Mouse (Mus musculus) lung, embryonic 15.5 days (tissue): ENCODE measurements at regions not wholly inside any gene's neighbourhood (a gene's known extent, or its start where the extent isn't known, plus 50 kb on each side); places are given as distances from the start of the nearest gene placed in this dataset.

Experiments used
- ATAC-seq: fragments of 200-750 bp; cut with Nextera tagmentation; 2 replicates; pipeline ENCODE4 v1.8.0; 2017; ENCODE audit warnings: moderate number of reproducible peaks, borderline replicate concordance; ENCODE audit not compliant: low FRiP score, low TSS enrichment; ENCODE audit errors: extremely low read depth
- H3K27ac ChIP-seq: fragments of 300-500 bp; sonication (generic); 2 replicates; pipeline ENCODE4 v1.5.1; 2015; ENCODE audit warnings: moderate library complexity, mild to moderate bottlenecking, inconsistent platforms
- H3K27me3 ChIP-seq: fragments of 300-500 bp; sonication (generic); 2 replicates; pipeline ENCODE4 v1.6.1; 2015; ENCODE audit warnings: inconsistent platforms
- H3K36me3 ChIP-seq: fragments of 300-500 bp; sonication (generic); 2 replicates; pipeline ENCODE4 v1.6.1; 2015; ENCODE audit warnings: inconsistent platforms
- H3K4me1 ChIP-seq: fragments of 300-500 bp; sonication (generic); 2 replicates; pipeline ENCODE4 v1.6.1; 2015; ENCODE audit warnings: inconsistent platforms
- H3K4me2 ChIP-seq: fragments of 300-500 bp; sonication (generic); 2 replicates; pipeline ENCODE4 v1.6.1; 2015; ENCODE audit warnings: inconsistent platforms, mild to moderate bottlenecking, moderate library complexity
- H3K4me3 ChIP-seq: fragments of 300-500 bp; sonication (generic); 2 replicates; pipeline ENCODE4 v1.5.1; 2015; ENCODE audit warnings: mild to moderate bottlenecking, inconsistent platforms
- H3K9ac ChIP-seq: fragments of 300-500 bp; sonication (generic); 2 replicates; pipeline ENCODE4 v1.6.1; 2015; ENCODE audit warnings: inconsistent platforms
- H3K9me3 ChIP-seq: fragments of 300-500 bp; sonication (generic); 2 replicates; pipeline ENCODE4 v1.6.1; 2016; ENCODE audit warnings: inconsistent platforms
- WGBS: fragments of 180-500 bp; shearing (Covaris S2); methylation state at CpG from one replicate; pipeline ENCODE4 v1.1.7; 2015; 5-methylcytosine and 5-hydroxymethylcytosine counted together

GRCm38 (mm10) chr10:19216240-19216639 lies 140.1 kb upstream of the Olig3 start:
- WGBS, result 79% methylated on average over 5 of the region's 5 CpGs
- no peak for ATAC-seq
- Histone ChIP-seq H3K4me1 (no peaks in the 10 kb centered on the region), H3K27me3 (no peaks in the 10 kb centered on the region), H3K27ac (no peak overlapping the region), H3K4me3 (no peak overlapping the region), H3K9me3 (no peaks in the 10 kb centered on the region), H3K36me3 (no peaks in the 10 kb centered on the region), H3K4me2 (no peak overlapping the region), H3K9ac (no peak overlapping the region)

- Histone ChIP-seq H3K9me3 (no peaks in the 10 kb centered on the region), H3K4me3 (no peak overlapping the region), H3K9ac (no peak overlapping the region), H3K36me3 (no peaks in the 10 kb centered on the region), H3K4me2 (no peak overlapping the region), H3K27ac (no peak overlapping the region), H3K4me1 (no peaks in the 10 kb centered on the region), H3K27me3 (no peaks in the 10 kb centered on the region)
- ATAC-seq, result no peak
- 82% methylated on average over 2 of the region's 2 CpGs for WGBS
These were observed 146.6 kb upstream of the Olig3 start for GRCm38 (mm10) chr10:19209751-19210150.

- Histone ChIP-seq H3K36me3 (no peaks in the 10 kb centered on the region), H3K9me3 (no peaks in the 10 kb centered on the region), H3K9ac (no peak overlapping the region), H3K4me2 (no peak overlapping the region), H3K27ac (no peak overlapping the region), H3K27me3 (no peaks in the 10 kb centered on the region), H3K4me1 (no peaks in the 10 kb centered on the region), H3K4me3 (no peak overlapping the region)
- no peak for ATAC-seq
- 25% methylated on average over 12 of the region's 12 CpGs for WGBS
These were observed 148.1 kb upstream of the Olig3 start for GRCm38 (mm10) chr10:19208101-19208722.

- Histone ChIP-seq H3K36me3 (no peaks in the 10 kb centered on the region), H3K4me1 (no peaks in the 10 kb centered on the region), H3K4me3 (no peak overlapping the region), H3K27ac (no peak overlapping the region), H3K27me3 (no peaks in the 10 kb centered on the region), H3K9me3 (no peaks in the 10 kb centered on the region), H3K9ac (no peak overlapping the region), H3K4me2 (no peak overlapping the region)
- WGBS, result 75% methylated on average over 2 of the region's 2 CpGs
- no peak for ATAC-seq
These were observed 148.8 kb upstream of the Olig3 start for GRCm38 (mm10) chr10:19207505-19207904.

GRCm38 (mm10) chr10:19200311-19200710 lies 156.0 kb upstream of the Olig3 start:
- Histone ChIP-seq H3K4me3 (no peak overlapping the region), H3K27ac (no peak overlapping the region), H3K4me2 (no peak overlapping the region), H3K4me1 (no peaks in the 10 kb centered on the region), H3K9ac (no peak overlapping the region), H3K27me3 (no peaks in the 10 kb centered on the region), H3K9me3 (no peaks in the 10 kb centered on the region), H3K36me3 (no peaks in the 10 kb centered on the region)
- no peak for ATAC-seq
- WGBS, result 88% methylated on average over 2 of the region's 2 CpGs

GRCm38 (mm10) chr10:19195676-19196075 lies 160.7 kb upstream of the Olig3 start:
- ATAC-seq, result no peak
- Histone ChIP-seq H3K4me2 (no peak overlapping the region), H3K9me3 (no peaks in the 10 kb centered on the region), H3K27ac (no peak overlapping the region), H3K27me3 (no peaks in the 10 kb centered on the region), H3K4me3 (no peak overlapping the region), H3K4me1 (0 out of 2 replicates have a peak, but pooled peaks cover 3% of the 10 kb centered on the region), H3K9ac (no peak overlapping the region), H3K36me3 (no peaks in the 10 kb centered on the region)
- WGBS, result 42% methylated on average over 7 of the region's 7 CpGs

GRCm38 (mm10) chr10:19194646-19195045 lies 161.7 kb upstream of the Olig3 start:
- no peak for ATAC-seq
- no peaks in the 10 kb centered on the region for H3K36me3 ChIP-seq
- H3K27ac ChIP-seq, result no peak overlapping the region
- H3K4me3 ChIP-seq, result no peak overlapping the region
- WGBS, result 71% methylated on average over 3 of the region's 3 CpGs
- H3K9ac ChIP-seq, result no peak overlapping the region
- H3K4me1 ChIP-seq, result 0 out of 2 replicates have a peak, but pooled peaks cover 3% of the 10 kb centered on the region
- no peaks in the 10 kb centered on the region for H3K27me3 ChIP-seq
- H3K9me3 ChIP-seq, result no peaks in the 10 kb centered on the region
- H3K4me2 ChIP-seq, result no peak overlapping the region

GRCm38 (mm10) chr10:19192971-19193758 lies 163.2 kb upstream of the Olig3 start:
- Histone ChIP-seq H3K27ac (no peak overlapping the region), H3K27me3 (0 out of 2 replicates have a peak, but pooled peaks cover 1% of the 10 kb centered on the region), H3K4me1 (0 out of 2 replicates have a peak, but pooled peaks cover 3% of the 10 kb centered on the region), H3K4me3 (no peak overlapping the region), H3K9ac (no peak overlapping the region), H3K9me3 (no peaks in the 10 kb centered on the region), H3K4me2 (no peak overlapping the region), H3K36me3 (no peaks in the 10 kb centered on the region)
- 63% methylated on average over 5 of the region's 5 CpGs for WGBS
- no peak for ATAC-seq

- Histone ChIP-seq H3K4me2 (no peak overlapping the region), H3K9ac (no peak overlapping the region), H3K4me1 (0 out of 2 replicates have a peak, but pooled peaks cover 3% of the 10 kb centered on the region), H3K27ac (no peak overlapping the region), H3K9me3 (no peaks in the 10 kb centered on the region), H3K4me3 (no peak overlapping the region), H3K36me3 (no peaks in the 10 kb centered on the region), H3K27me3 (peaks cover 11% of the 10 kb centered on the region; the same call in 1 of the 2 replicates)
- WGBS, result 3% methylated on average over 1 of the region's 1 CpGs
- no peak for ATAC-seq
These were observed 164.1 kb upstream of the Olig3 start for GRCm38 (mm10) chr10:19192221-19192620.

- Histone ChIP-seq H3K4me1 (0 out of 2 replicates have a peak, but pooled peaks cover 5% of the 10 kb centered on the region), H3K4me3 (peak overlapping the region; percentile 20; the same call in 1 of the 2 replicates), H3K27me3 (peaks cover 15% of the 10 kb centered on the region; the same call in 1 of the 2 replicates), H3K9me3 (no peaks in the 10 kb centered on the region), H3K36me3 (no peaks in the 10 kb centered on the region), H3K27ac (no peak overlapping the region), H3K4me2 (peak overlapping the region; percentile 46), H3K9ac (no peak overlapping the region)
- ATAC-seq, result no peak
- 12% methylated on average over 13 of the region's 13 CpGs for whole genome bisulfite sequencing
These were observed 168.1 kb upstream of the Olig3 start for GRCm38 (mm10) chr10:19188082-19188742.

- no peak overlapping the region for H3K4me3 ChIP-seq
- no peak overlapping the region for H3K9ac ChIP-seq
- no peak for ATAC-seq
These were observed 168.6 kb upstream of the Olig3 start for GRCm38 (mm10) chr10:19187716-19188081.

More at GRCm38 (mm10) chr10:19187716-19188081, 168.6 kb upstream of the Olig3 start:
- Histone ChIP-seq H3K27ac (no peak overlapping the region), H3K9me3 (no peaks in the 10 kb centered on the region), H3K4me1 (0 out of 2 replicates have a peak, but pooled peaks cover 4% of the 10 kb centered on the region), H3K27me3 (peaks cover 15% of the 10 kb centered on the region; the same call in 1 of the 2 replicates), H3K4me2 (peak overlapping the region; percentile 46), H3K36me3 (no peaks in the 10 kb centered on the region)
- WGBS, result 44% methylated on average over 4 of the region's 4 CpGs
